Mouse (Mus musculus): ENCODE measurements around the gene Cfap46. TPM values are rescaled to one million over a fixed set of nuclear protein-coding genes. Genes with fewer than 3 reads are reported as not detected.
A peak's percentile ranks its signal among the peaks of the same experiment; 100 is the strongest.

Cfap46 gene
- polyA plus RNA-seq, 1 experiment from 2014 or later = 1.1 TPM

- no peak overlapping the region for H3K9ac ChIP-seq (ENCODE audit: low read length)
- peak; percentile 35 for DNase-seq (ENCODE audit: low spot score)
- H3K27me3 ChIP-seq (replicated peaks; ENCODE audit: control insufficient read depth, insufficient read depth, low read length) = 0 out of 2 replicates have a peak, but pooled peaks cover 2% of the 10 kb centered on the region
- peaks cover 8% of the 10 kb centered on the region; the same call in 1 of the 2 replicates for H3K4me1 ChIP-seq (ENCODE audit: control insufficient read depth, insufficient read depth, low read length)
- no peaks in the 10 kb centered on the region for H3K9me3 ChIP-seq (replicated peaks; ENCODE audit: control insufficient read depth, low read length)
- no peaks in the 10 kb centered on the region for H3K36me3 ChIP-seq (ENCODE audit: control insufficient read depth, insufficient read depth, low read length)
- no peak overlapping the region for H3K4me3 ChIP-seq (ENCODE audit: low read depth, low read length)
- no peak overlapping the region for H3K27ac ChIP-seq (ENCODE audit: low read depth, low read length)
- WGBS = 17% methylated on average over 5 of the region's 5 CpGs
- 0 out of 2 replicates have a peak, but pooled peaks have one; percentile 15 for ATAC-seq
- H3K4me2 ChIP-seq (ENCODE audit: low read length) = no peak overlapping the region
Observed at GRCm38 (mm10) chr7:139556331-139556730, 127.3 kb downstream of the Cfap46 start.

GRCm38 (mm10) chr7:139551519-139551918, 132.1 kb downstream of the Cfap46 start:
- no peak overlapping the region for H3K9ac ChIP-seq (ENCODE audit: low read length)
- no peak overlapping the region for H3K4me2 ChIP-seq (ENCODE audit: low read length)
- no peak for ATAC-seq
- H3K27me3 ChIP-seq (replicated peaks; ENCODE audit: control insufficient read depth, insufficient read depth, low read length) = peaks cover 34% of the 10 kb centered on the region
- no peaks in the 10 kb centered on the region for H3K36me3 ChIP-seq (ENCODE audit: control insufficient read depth, insufficient read depth, low read length)
- 31% methylated on average over 2 of the region's 2 CpGs for WGBS
- no peak overlapping the region for H3K27ac ChIP-seq (ENCODE audit: low read depth, low read length)
- no peaks in the 10 kb centered on the region for H3K9me3 ChIP-seq (replicated peaks; ENCODE audit: control insufficient read depth, low read length)
- no peak for DNase-seq (ENCODE audit: low spot score)
- H3K4me1 ChIP-seq (ENCODE audit: control insufficient read depth, insufficient read depth, low read length) = peaks cover 2% of the 10 kb centered on the region
- H3K4me3 ChIP-seq (ENCODE audit: low read depth, low read length) = no peak overlapping the region

Other genes starting within 250 kb of the Cfap46 start
- gene Nkx6-2, start 101.0 kb downstream of the Cfap46 start, polyA plus RNA-seq (2014; fragmentation: Nextera tagmentation; extraction: Ambion mirVana) = 1.2 and 1.7 TPM in 2 replicates
- 7.4 and 8.1 TPM in 2 replicates for gene Adgra1, start 150.4 kb upstream of the Cfap46 start, polyA plus RNA-seq (2014; fragmentation: Nextera tagmentation; extraction: Ambion mirVana)
- gene Kndc1, start 210.9 kb upstream of the Cfap46 start, polyA plus RNA-seq (2014; fragmentation: Nextera tagmentation; extraction: Ambion mirVana) = 7.0 and 8.7 TPM in 2 replicates